ENCODE assay signal across 8 mouse cellular contexts in genomic region chr14:76791811-76792571, GRCm38 (mm10).
DNase-seq lines count a peak whose midpoint lies in the region; ATAC-seq lines count a peak whose summit lies in the region.

No protein-coding gene starts in this region.

- H3K27me3 ChIP-seq in lung, embryonic 16.5 days (ENCODE audit: control insufficient read depth, insufficient read depth, low read depth, low read length): no peaks in the 10 kb centered on the region
- no peaks in the 10 kb centered on the region for H3K27me3 ChIP-seq in intestine, embryonic 15.5 days (replicated peaks)
- peaks cover 8% of the 10 kb centered on the region; the same call in 1 of the 2 replicates for H3K27me3 ChIP-seq in midbrain, embryonic 13.5 days

- no peak overlapping the region for H3K27ac ChIP-seq in lung, embryonic 16.5 days (ENCODE audit: low read length)
- 0 out of 2 replicates have a peak overlapping the region, but pooled peaks have one; percentile 7 for H3K27ac ChIP-seq in intestine, embryonic 15.5 days
- H3K27ac ChIP-seq in midbrain, embryonic 13.5 days: peak overlapping the region; percentile 70

- 0 out of 2 replicates have a peak overlapping the region, but pooled peaks have one; percentile 17 for H3K9ac ChIP-seq in lung, embryonic 16.5 days (ENCODE audit: low read length)
- no peak overlapping the region for H3K9ac ChIP-seq in intestine, embryonic 15.5 days
- H3K9ac ChIP-seq in midbrain, embryonic 13.5 days (replicated peaks): no peak overlapping the region

- H3K36me3 ChIP-seq in lung, embryonic 16.5 days (ENCODE audit: control insufficient read depth, insufficient read depth, low read length): no peaks in the 10 kb centered on the region
- no peaks in the 10 kb centered on the region for H3K36me3 ChIP-seq in intestine, embryonic 15.5 days
- H3K36me3 ChIP-seq in midbrain, embryonic 13.5 days: no peaks in the 10 kb centered on the region

- H3K4me1 ChIP-seq in lung, embryonic 16.5 days (replicated peaks; ENCODE audit: control insufficient read depth, insufficient read depth, low read length): peaks cover 10% of the 10 kb centered on the region
- peaks cover 11% of the 10 kb centered on the region for H3K4me1 ChIP-seq in intestine, embryonic 15.5 days (replicated peaks)
- peaks cover 32% of the 10 kb centered on the region for H3K4me1 ChIP-seq in midbrain, embryonic 13.5 days (replicated peaks)

- DNase-seq in lung, postnatal 36 days: no peak
- peak; percentile 58 for DNase-seq in embryo, embryonic 9.5 days (ENCODE audit: extremely low spot score)
- no peak for DNase-seq in B cell, adult 2 months
- DNase-seq in adrenal gland, postnatal 10 days: no peak

- H3K4me2 ChIP-seq in lung, embryonic 16.5 days (ENCODE audit: low read depth, low read length): no peak overlapping the region
- H3K4me2 ChIP-seq in intestine, embryonic 15.5 days (replicated peaks): no peak overlapping the region
- H3K4me2 ChIP-seq in midbrain, embryonic 13.5 days (replicated peaks): no peak overlapping the region; the same call in 1 of the 2 replicates

- H3K9me3 ChIP-seq in lung, embryonic 16.5 days (ENCODE audit: control insufficient read depth, low read length): no peaks in the 10 kb centered on the region
- H3K9me3 ChIP-seq in intestine, embryonic 15.5 days: no peaks in the 10 kb centered on the region
- no peaks in the 10 kb centered on the region for H3K9me3 ChIP-seq in midbrain, embryonic 13.5 days

- 44% methylated on average over 6 of the region's 6 CpGs for WGBS in lung, embryonic 16.5 days
- 41% methylated on average over 6 of the region's 6 CpGs for WGBS in intestine, embryonic 15.5 days
- WGBS in midbrain, embryonic 13.5 days: 8% methylated on average over 6 of the region's 6 CpGs

- H3K4me3 ChIP-seq in lung, embryonic 16.5 days (ENCODE audit: low read length): no peak overlapping the region
- H3K4me3 ChIP-seq in intestine, embryonic 15.5 days (replicated peaks): no peak overlapping the region
- H3K4me3 ChIP-seq in midbrain, embryonic 13.5 days (replicated peaks): no peak overlapping the region

- ATAC-seq in lung, embryonic 16.5 days (ENCODE audit: low read depth): no peak
- ATAC-seq in intestine, embryonic 15.5 days: no peak
- ATAC-seq in midbrain, embryonic 13.5 days: peak; percentile 89
- ATAC-seq in erythroid progenitor cell, adult 5-6 weeks (replicated peaks; ENCODE audit: low FRiP score, poor library complexity, severe bottlenecking): no peak
